Mouse (Mus musculus): ENCODE data around the gene Lgr6.

- no peak for TF ChIP-seq CTCF (IDR thresholded peaks at IDR 0.05; ENCODE audit: low read depth)
- TF ChIP-seq EP300 (optimal IDR thresholded peaks at IDR 0.05) = no peak
Observed at GRCm38 (mm10) chr1:135148996-135149395, 43.9 kb upstream of the Lgr6 start.
